ENCODE assay signal across 14 mouse cellular contexts in the genomic region with DNA sequence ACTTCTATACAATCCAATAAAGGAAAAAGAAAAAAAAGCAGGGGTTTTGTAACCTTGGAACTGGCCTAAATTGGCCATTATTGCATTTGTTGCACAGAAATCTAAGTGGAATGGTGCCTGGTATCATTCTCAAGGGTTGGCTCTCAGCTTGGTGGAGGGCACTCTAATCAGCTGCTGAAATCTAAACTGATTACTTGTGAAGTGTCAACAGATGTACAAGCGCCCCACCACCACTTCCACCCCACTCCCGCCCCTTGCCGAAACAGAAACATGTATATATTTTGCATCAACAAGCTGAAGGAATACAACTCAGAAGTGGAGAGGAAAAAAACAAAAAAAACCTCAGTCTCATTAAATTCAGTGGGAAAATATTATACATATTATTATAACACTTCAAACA. TPM values are rescaled to one million over a fixed set of nuclear protein-coding genes. Genes with fewer than 3 reads are reported as not detected.
DNase-seq lines count a peak whose midpoint lies in the region; ATAC-seq and TF ChIP-seq lines count a peak whose summit lies in the region.
"Had no signal": no experiment of that assay in that cellular context is flagged by ENCODE, and none has a peak within 500 bp of the region (broad histone marks: within the 10 kb centered on the region; RNA-seq: fewer than 3 reads in every experiment).

No protein-coding gene starts in this region.

- no peaks in the 10 kb centered on the region for H3K27me3 ChIP-seq in heart, embryonic 13.5 days (replicated peaks)
- no peaks in the 10 kb centered on the region for H3K27me3 ChIP-seq in liver, embryonic 14.5 days (ENCODE audit: control insufficient read depth, insufficient read depth, low read length)
- H3K27me3 ChIP-seq in forebrain, embryonic 16.5 days (replicated peaks; ENCODE audit: control insufficient read depth, insufficient read depth, low read length), result no peaks in the 10 kb centered on the region
- H3K27me3 ChIP-seq: forebrain, embryonic 15.5 days had no signal

- no peak overlapping the region for H3K4me3 ChIP-seq in heart, embryonic 13.5 days
- no peak overlapping the region for H3K4me3 ChIP-seq in liver, embryonic 14.5 days (ENCODE audit: insufficient read depth in 1 of 2, low read depth in 2 of 2, low read length in 2 of 2)
- no peak overlapping the region for H3K4me3 ChIP-seq in forebrain, embryonic 16.5 days (replicated peaks; ENCODE audit: low read length)
- H3K4me3 ChIP-seq: embryonic facial prominence, embryonic 10.5 days; erythroblast, embryonic 14.5 days; forebrain, embryonic 15.5 days had no signal

- ATAC-seq in heart, embryonic 13.5 days (ENCODE audit: extremely low read depth, insufficient number of reproducible peaks, low FRiP score, low TSS enrichment), result no peak
- no peak for ATAC-seq in liver, embryonic 14.5 days (ENCODE audit: insufficient read depth)
- ATAC-seq in forebrain, embryonic 16.5 days, result no peak
- ATAC-seq: forebrain, embryonic 15.5 days; hindbrain, embryonic 16.5 days had no signal

- H3K9me3 ChIP-seq in heart, embryonic 13.5 days, result no peaks in the 10 kb centered on the region
- no peaks in the 10 kb centered on the region for H3K9me3 ChIP-seq in liver, embryonic 14.5 days (ENCODE audit: control insufficient read depth, low read length)
- no peaks in the 10 kb centered on the region for H3K9me3 ChIP-seq in forebrain, embryonic 16.5 days (ENCODE audit: control insufficient read depth, low read length)
- H3K9me3 ChIP-seq: embryonic facial prominence, embryonic 10.5 days; forebrain, embryonic 15.5 days had no signal

- TF ChIP-seq CTCF in liver, embryonic 14.5 days (IDR thresholded peaks at IDR 0.05; ENCODE audit: low read depth), result no peak

- no peaks in the 10 kb centered on the region for H3K36me3 ChIP-seq in heart, embryonic 13.5 days
- H3K36me3 ChIP-seq in liver, embryonic 14.5 days (replicated peaks; ENCODE audit: control insufficient read depth, insufficient read depth, low read depth), result no peaks in the 10 kb centered on the region
- no peaks in the 10 kb centered on the region for H3K36me3 ChIP-seq in forebrain, embryonic 16.5 days (ENCODE audit: control insufficient read depth, insufficient read depth)
- H3K36me3 ChIP-seq: embryonic facial prominence, embryonic 10.5 days; forebrain, embryonic 15.5 days had no signal

- peaks cover 23% of the 10 kb centered on the region for H3K4me1 ChIP-seq in heart, embryonic 13.5 days
- peaks cover 0 to 3% of the 10 kb centered on the region in 2 experiments; a peak in 1 of 4 replicates for H3K4me1 ChIP-seq in liver, embryonic 14.5 days (replicated peaks; ENCODE audit: control insufficient read depth in 2 of 2, insufficient read depth in 2 of 2, low read length in 1 of 2)
- H3K4me1 ChIP-seq in forebrain, embryonic 16.5 days (replicated peaks; ENCODE audit: control insufficient read depth, insufficient read depth, low read length), result no peaks in the 10 kb centered on the region
- H3K4me1 ChIP-seq: forebrain, embryonic 15.5 days had no signal

- DNase-seq in heart, adult 18-20 months, result no peak
- peak; percentile 14 for DNase-seq in T-cell, adult 2 months (ENCODE audit: low spot score)
- DNase-seq in liver, embryonic 14.5 days (ENCODE audit: low read depth in 3 of 3, low spot score in 3 of 3), result no peak
- peak; percentile 46 for DNase-seq in thymus, postnatal 25 days
- DNase-seq in lung, postnatal 25 days (ENCODE audit: low spot score), result no peak
- DNase-seq: layer of hippocampus, postnatal 36 days; right cerebral cortex, postnatal 14 days had no signal

- H3K27ac ChIP-seq in heart, embryonic 13.5 days (replicated peaks), result no peak overlapping the region
- H3K27ac ChIP-seq in liver, embryonic 14.5 days, result no peak overlapping the region
- no peak overlapping the region for H3K27ac ChIP-seq in forebrain, embryonic 16.5 days (ENCODE audit: low read length)
- H3K27ac ChIP-seq: embryonic facial prominence, embryonic 10.5 days; forebrain, embryonic 15.5 days; macrophage had no signal

- TF ChIP-seq EP300 in liver, embryonic 14.5 days (IDR thresholded peaks at IDR 0.05; ENCODE audit: low read depth), result no peak

- 71% methylated on average over 3 of the region's 3 CpGs for WGBS in heart, embryonic 13.5 days
- 41% methylated on average over 3 of the region's 3 CpGs for WGBS in liver, embryonic 14.5 days (ENCODE audit: insufficient replicate concordance)
- 62% methylated on average over 3 of the region's 3 CpGs for WGBS in forebrain, embryonic 16.5 days

- no peak overlapping the region for H3K9ac ChIP-seq in heart, embryonic 13.5 days
- no peak overlapping the region for H3K9ac ChIP-seq in liver, embryonic 14.5 days (replicated peaks)
- no peak overlapping the region for H3K9ac ChIP-seq in forebrain, embryonic 16.5 days (replicated peaks; ENCODE audit: low read depth, low read length)
- H3K9ac ChIP-seq: forebrain, embryonic 15.5 days had no signal

- H3K4me2 ChIP-seq in heart, embryonic 13.5 days, result peak overlapping the region; percentile 51
- H3K4me2 ChIP-seq in liver, embryonic 14.5 days (ENCODE audit: low read depth), result peak overlapping the region; percentile 56
- H3K4me2 ChIP-seq in forebrain, embryonic 16.5 days (ENCODE audit: low read length), result no peak overlapping the region
- H3K4me2 ChIP-seq: forebrain, embryonic 15.5 days had no signal

RNA-seq across cellular contexts. Expression of a gene that starts 29.6 kb away (rescaled TPM):
- polyA plus RNA-seq in heart, embryonic 13.5 days (2015; fragmentation: Nextera tagmentation; extraction: Ambion mirVana), result 1.9 and 2.0 TPM in 2 replicates
- total RNA-seq in heart, adult 18-20 months (2021), result 1 to 10 TPM; 6.3 to 6.8 TPM
- polyA plus RNA-seq in liver, embryonic 14.5 days (2012; rRNA removed), result 0.18 and 0.30 TPM in 2 replicates
- 0.19 and 0.24 TPM in 2 replicates for polyA plus RNA-seq in liver, embryonic 14.5 days (2014; fragmentation: Nextera tagmentation; extraction: Ambion mirVana)
- 4.9 and 5.0 TPM in 2 replicates for polyA plus RNA-seq in forebrain, embryonic 16.5 days (2015; fragmentation: Nextera tagmentation; extraction: Ambion mirVana)

Comparison
In these comparisons a context has a peak if more than half of its experiments do, and no peak if none do; other contexts are left out.
1. DNase-seq: peak in T-cell, adult 2 months (single experiment) and thymus, postnatal 25 days (single experiment); none in heart, adult 18-20 months (0 of 2), liver, embryonic 14.5 days (0 of 3) and lung, postnatal 25 days (single experiment).